Mouse (Mus musculus): ENCODE results near the gene Slc1a5.
A peak's percentile ranks its signal among the peaks of the same experiment; 100 is the strongest.

Gene Slc1a5

DNA sequence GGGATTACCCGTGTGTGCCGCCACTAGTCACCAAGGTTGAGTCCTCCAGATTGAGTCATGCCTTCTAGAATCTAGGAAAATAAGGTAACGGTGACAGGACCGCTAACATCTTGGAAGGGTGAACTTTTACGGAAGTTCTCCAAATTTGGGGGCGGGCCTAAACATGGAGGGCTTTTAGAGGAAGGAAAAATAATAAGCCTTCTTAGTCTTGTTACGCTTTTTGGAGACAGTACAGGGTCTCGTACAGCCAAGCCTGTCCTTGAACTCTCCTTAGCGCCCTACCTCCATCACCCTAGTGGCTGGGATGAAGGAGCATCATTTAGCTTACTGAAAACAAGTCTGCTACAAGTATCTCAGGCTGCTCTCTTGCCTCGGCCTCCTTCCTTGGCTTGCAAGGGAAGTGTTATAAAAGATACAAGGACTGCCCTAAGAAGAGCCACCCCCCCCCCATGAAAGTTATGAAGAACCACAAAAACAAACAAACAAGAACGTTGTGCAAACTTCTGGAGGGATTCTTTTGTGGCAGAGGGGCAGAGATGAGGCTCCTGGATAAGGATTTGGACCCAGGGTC is 1.5 kb downstream of the Slc1a5 start:
- no peak for DNase-seq (ENCODE audit: low read depth in 1 of 2, low spot score in 2 of 2)

- DNase-seq (ENCODE audit: low read depth in 1 of 2, low spot score in 2 of 2) = peak; percentile 16 to 28
These were observed 2.1 kb downstream of the Slc1a5 start for GRCm38 (mm10) chr7:16783224-16783688.

DNA sequence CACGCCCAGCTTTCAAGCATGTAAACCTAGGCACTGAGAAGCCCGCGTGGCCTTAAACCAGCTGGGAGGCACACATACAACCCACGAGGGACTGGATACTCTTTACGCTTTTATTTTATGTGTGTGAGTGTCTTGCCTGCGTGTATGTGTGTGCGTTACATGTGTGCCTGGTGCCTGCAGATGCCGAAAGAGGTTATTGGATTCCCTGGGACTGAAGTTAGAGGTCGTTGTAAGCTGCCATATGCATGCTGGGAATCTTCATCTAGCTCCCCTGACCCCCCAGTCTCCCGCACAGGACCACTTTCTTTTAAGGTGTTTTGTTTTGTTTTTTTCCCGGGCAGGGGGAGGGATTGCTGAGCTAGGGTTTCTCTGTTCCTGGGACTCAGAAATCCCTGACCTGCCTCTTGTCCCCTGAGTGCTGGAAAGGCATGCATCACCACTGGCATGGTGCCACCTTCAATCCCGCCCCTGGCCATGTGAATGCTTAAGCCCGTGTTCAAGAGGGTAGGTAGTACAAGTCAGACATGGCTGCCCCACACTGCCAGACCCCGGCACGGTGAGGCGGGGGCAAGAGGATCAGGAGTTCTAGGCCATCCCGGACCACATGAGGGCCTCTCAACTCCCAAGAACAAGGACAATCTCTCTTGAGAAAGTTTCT is 2.7 kb downstream of the Slc1a5 start:
- no peak for DNase-seq (ENCODE audit: low read depth in 1 of 2, low spot score in 2 of 2)

GRCm38 (mm10) chr7:16784498-16784976 is 3.4 kb downstream of the Slc1a5 start:
- DNase-seq (ENCODE audit: low read depth in 1 of 2, low spot score in 2 of 2) = no peak

DNA sequence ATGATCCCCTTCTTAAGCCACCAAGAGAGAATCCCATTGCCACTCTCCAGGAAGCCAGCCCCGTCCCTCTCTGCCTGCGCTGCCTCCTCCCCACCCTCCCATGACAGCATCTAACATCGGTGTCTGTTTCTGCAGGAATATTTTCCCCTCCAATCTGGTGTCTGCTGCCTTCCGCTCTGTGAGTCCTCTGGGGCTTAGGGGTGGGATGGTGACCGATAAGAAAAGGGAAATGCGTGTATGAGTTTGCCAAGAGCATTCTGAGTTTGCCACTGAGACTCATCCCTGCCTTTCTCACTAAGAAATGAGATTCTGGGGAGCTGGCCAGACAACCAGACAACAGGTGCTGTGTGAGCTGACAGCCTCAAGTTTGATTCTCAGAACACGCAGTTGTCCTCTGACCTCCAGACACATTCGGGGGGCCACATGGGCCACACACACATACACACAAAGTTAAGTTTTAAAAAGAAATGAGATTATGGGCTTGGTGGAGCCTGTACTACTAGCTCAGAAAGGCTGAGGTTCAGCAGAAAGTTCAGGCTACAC is 4.5 kb downstream of the Slc1a5 start:
- no peak for DNase-seq (ENCODE audit: low read depth in 1 of 2, low spot score in 2 of 2)

- no peak for DNase-seq (ENCODE audit: low read depth in 1 of 2, low spot score in 2 of 2)
These were observed 11.2 kb downstream of the Slc1a5 start for GRCm38 (mm10) chr7:16792316-16792715.

GRCm38 (mm10) chr7:16793010-16793725 is 12.0 kb downstream of the Slc1a5 start:
- DNase-seq (ENCODE audit: low read depth in 1 of 2, low spot score in 2 of 2) = no peak

DNA sequence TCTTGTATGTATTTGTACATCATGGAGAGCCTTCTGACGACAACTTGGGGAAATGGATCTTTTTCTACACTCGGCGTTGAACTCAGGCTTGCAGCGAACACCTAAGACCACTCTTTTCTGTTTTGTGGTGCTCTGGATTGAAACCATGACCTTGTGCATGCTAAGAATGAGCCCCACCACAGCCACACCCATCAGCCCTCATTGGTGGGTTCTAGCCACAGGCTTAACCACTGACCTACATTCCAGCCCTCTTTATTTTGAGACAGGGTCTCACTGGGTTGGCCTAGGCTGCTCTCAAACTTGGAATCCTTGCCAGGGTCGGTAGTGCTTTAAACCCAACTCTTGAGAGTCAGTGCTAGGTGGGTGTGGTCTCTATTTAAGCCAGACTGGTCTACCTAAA is 13.7 kb downstream of the Slc1a5 start:
- DNase-seq (ENCODE audit: low read depth in 1 of 2, low spot score in 2 of 2) = no peak

DNA sequence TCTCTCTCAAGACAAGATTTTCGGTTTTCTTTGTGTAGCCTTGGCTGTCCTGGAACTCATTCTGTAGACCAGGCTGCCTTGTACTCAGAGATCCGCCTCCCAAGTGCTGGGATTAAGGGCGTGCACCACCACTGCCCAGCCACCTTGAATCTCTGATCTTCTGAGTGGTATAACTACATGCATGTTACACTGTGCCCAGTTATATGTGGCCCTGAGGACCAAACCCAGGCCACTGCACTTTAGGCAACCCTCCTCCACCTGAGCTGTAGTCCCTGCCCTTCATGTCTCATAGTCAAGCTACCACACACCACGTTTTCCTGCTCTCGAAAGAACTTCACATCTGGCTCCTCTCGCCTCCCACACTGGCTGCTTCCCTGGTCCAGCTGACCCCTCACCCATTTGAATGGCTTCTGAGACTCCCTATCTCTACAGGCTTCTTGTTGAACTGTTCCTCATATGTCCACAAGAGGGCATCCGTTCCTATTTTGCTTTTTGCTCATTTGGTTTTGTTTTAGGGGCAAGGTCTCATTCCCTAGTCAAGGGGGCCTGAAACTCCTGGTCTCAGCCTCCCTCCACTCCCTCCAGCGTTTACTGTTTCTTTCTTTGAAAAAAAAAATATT is 23.4 kb downstream of the Slc1a5 start:
- no peak for DNase-seq (ENCODE audit: low read depth in 1 of 2, low spot score in 2 of 2)

DNA sequence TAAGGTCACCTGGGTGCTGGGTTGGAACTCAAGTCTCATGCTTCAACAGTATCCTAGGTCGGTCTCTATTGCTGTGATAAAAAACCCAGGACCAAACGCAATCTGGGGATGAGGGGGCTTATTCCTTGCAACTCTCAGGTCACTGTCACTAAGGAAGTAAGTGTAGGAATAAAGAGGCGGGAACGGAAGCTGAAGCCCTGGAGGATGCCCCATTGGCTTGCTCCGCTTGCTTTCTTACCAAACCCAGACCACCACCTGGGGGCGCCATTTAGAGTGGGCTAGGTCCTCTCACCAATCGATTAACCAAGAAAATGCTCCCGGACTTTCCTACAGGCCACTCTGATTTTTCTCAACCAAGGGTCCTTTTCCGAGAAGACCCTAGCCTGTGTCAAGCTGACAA is 26.8 kb downstream of the Slc1a5 start:
- DNase-seq (ENCODE audit: low read depth in 1 of 2, low spot score in 2 of 2) = no peak

DNA sequence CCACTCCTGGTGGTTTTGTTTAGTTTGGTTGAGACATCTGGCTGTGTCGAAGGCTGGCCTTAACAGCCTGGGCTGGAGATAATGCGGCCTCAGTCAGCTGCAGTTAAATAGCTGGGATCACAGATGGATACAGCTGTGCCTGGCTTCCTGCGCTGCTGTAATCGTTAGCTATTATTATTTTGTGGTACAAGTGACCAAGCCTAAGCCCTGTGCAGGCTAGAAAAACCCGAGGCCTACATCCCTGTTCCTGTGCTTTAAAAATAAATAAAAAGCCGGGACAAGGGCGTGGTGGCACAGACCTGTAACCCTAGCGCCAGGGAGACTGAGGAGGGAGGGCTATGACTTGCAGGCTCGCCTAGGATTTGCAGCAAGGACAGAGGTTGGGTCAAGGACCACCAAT is 27.5 kb downstream of the Slc1a5 start:
- DNase-seq (ENCODE audit: low read depth in 1 of 2, low spot score in 2 of 2) = no peak

DNA sequence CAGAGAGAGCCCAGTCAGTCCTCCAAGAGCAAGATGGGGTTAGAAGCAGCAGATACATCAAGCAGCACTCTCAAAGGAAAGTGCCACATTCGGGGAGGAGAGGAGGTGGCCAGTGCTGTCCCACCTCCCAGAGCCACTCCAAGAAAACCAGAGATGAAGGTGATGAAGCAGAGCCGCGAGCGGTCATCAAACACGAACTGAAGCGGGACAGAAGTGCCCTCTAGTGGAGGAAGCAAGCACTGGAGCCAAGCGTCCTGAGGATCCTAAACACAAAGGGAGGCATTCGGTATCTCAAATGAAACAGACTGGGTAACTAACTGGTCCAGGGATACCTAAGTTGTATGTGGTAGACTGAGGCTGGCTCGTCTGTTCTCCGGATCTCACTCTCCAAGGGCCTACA is 28.6 kb downstream of the Slc1a5 start:
- DNase-seq (ENCODE audit: low read depth in 1 of 2, low spot score in 2 of 2) = no peak

DNA sequence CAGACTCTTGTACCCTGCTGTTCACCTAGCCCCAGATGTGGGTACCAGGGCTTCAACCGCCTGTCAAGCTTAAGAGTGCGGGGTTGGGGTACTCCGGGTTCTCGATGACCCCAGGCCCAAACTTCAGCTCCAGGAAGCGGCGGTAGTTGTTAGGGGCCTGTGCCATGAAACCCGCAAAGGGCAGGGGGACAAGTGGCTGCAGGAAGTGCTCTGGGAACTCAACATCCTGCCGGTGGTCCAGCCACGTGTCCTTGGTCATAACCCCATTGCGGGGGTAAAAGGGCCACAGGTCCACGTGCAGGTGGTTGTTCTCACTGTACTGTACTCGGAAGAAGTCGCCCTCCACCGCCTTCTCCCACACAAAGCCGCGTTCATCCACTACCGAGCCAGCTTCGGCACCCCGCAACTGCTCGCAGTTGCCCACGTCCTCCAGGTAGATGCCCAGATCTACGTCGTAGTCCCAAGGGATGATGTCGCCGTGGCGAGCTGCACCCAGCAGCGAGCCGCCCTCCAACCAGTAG is 29.3 kb downstream of the Slc1a5 start:
- DNase-seq (ENCODE audit: low read depth in 1 of 2, low spot score in 2 of 2) = no peak

DNA sequence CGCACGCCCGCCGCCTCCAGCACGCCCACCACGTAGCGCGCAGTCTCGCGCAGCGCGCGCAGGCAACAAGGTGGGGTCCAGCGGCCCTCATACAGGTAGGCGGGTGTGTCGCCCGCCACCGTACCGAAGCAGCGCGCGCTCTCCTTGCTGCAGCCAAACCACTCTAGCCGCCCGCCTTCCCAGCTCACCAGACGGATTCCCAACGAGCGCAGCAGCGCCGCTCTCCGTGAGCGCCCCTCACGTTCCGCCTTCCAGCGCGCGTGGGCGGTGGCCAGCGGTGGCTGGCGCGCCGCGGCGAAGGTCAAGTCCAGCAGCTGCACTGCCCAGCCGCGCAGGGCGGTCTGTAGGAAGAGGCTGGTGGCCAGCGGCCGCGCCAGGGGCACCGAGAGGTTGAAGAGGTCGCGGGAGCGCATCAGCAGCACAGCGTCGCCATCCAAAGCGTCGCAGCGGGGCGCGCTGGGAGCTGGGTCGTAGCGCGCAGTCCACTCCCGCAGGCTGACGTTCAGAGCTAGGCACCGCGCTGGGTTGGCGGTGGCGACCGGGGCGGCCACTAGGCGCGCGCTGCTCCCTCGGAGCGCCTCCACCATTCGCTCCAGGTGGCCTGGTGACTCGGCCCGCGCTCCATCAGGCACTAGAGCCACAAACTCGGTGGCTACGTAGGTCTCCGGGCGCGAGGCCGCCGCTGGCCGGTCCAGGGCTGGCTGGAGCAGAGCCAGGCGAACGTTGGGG is 29.9 kb downstream of the Slc1a5 start:
- DNase-seq (ENCODE audit: low read depth in 1 of 2, low spot score in 2 of 2) = no peak

GRCm38 (mm10) chr7:16811649-16812070 is 30.5 kb downstream of the Slc1a5 start:
- DNase-seq (ENCODE audit: low read depth in 1 of 2, low spot score in 2 of 2) = no peak

GRCm38 (mm10) chr7:16812505-16812904 is 31.4 kb downstream of the Slc1a5 start:
- no peak for DNase-seq (ENCODE audit: low read depth in 1 of 2, low spot score in 2 of 2)

- no peak for DNase-seq (ENCODE audit: low read depth in 1 of 2, low spot score in 2 of 2)
These were observed 34.3 kb downstream of the Slc1a5 start, which contains the start of gene Strn4 for GRCm38 (mm10) chr7:16815351-16815941. Strn4 (plus strand) TSS chr7:16815889.

DNA sequence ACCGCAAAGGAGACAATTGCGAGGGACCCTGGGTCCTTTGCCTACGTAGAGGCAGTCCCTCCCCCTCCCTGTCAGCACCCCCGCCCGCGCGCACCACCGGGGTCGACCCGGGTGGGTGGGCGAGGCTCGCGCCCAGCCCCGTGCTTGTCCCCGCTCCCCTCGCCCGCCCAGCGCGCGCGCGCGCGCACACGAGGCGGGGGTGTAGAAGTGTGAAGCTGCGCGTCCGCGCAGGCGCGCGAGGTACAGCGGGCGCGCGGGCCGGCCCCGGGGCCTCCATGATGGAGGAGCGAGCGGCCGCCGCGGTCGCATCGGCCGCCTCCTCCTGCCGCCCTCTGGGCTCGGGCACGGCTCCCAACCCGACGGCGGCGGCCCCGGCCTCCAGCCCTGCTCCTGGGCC is 34.9 kb downstream of the Slc1a5 start:
- peak; percentile 6 to 27 for DNase-seq (ENCODE audit: low read depth in 1 of 2, low spot score in 2 of 2)

DNA sequence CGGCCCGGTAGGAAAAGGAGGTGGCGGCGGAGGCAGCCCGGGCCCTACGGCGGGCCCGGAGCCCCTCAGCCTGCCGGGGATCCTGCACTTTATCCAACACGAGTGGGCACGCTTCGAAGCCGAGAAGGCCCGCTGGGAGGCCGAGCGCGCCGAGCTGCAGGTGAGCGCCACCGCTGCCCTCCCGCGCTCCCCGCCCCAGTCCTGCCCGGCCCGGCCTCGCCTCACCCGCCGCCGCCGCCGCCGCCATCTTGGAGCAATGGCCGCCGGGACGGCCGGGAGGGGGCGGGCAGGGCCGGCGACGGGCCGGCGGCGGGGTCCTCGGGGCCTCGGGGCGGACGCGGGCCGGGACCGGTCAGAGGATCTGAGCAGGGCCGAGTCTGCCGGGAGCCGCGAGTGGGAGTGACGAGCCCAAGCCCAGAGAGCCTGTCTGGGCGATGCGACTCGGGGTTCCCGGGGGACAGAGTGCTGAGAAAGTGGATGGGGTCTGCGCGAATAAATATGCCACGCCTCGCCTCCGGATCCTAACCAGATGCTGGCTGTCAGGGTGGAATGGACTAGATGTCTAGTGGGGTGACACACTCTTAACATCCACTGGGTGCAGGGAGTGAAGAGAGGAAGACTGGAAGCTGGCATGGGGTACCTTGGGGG is 35.5 kb downstream of the Slc1a5 start, which contains the start of gene Fkrp:
Fkrp (minus strand) TSS at position 258 of the 648 bp plus-strand sequence.
- DNase-seq (ENCODE audit: low read depth in 1 of 2, low spot score in 2 of 2) = no peak

GRCm38 (mm10) chr7:16817693-16818092 is 36.6 kb downstream of the Slc1a5 start:
- DNase-seq (ENCODE audit: low read depth in 1 of 2, low spot score in 2 of 2) = no peak

Data from monocyte, adult 2 months (primary cell).